29 mouse cellular contexts compared by ENCODE assay signal in the genomic region with DNA sequence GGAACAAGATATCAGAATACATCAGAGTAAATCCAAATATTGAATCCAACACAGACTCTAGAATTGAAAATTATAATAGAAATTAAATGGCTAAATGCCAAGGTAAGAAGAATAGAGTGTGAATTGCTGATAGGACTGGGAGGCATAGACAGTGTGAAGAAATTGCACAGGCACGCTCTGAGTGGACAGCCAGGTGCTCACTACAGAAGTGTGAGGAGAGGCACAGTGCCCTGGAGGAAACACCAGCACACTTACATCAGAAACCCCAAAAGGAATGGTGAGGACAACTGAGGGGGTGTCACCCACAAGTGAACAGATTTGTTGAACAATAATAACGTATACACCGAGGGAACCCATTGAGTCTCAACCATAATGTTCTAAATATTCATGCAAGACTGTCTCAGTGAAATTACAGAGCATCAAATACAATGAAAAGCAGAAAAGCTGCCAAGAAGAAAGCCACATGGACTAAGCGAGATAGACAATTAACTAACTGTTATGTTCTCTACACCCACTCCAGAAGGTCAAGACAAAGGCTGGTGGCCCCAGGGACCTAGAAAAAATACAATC.
"Had no signal": no experiment of that assay in that cellular context is flagged by ENCODE, and none has a peak within 500 bp of the region (broad histone marks: within the 10 kb centered on the region; RNA-seq: fewer than 3 reads in every experiment).

No protein-coding gene starts in this region.

- DNase-seq: gastrocnemius, adult 2 months; gastrocnemius, postnatal 10 days; gastrocnemius, postnatal 25 days; heart, adult 2 months; heart, postnatal 14 days; heart, postnatal 4 days; kidney, adult 11 months; kidney, adult 2 months; kidney, adult 9 months; kidney, postnatal 10 days; kidney, postnatal 25 days; kidney, postnatal 4 days; liver; liver, embryonic 13.5 days; liver, postnatal 0 days had no signal

- ATAC-seq: hindbrain, postnatal 0 days; intestine, embryonic 16.5 days; liver, postnatal 0 days had no signal

- H3K4me3 ChIP-seq: gastrocnemius, adult 2 months; heart, adult 2 months; heart, embryonic 13.5 days; heart, embryonic 15.5 days; hindbrain, embryonic 10.5 days; hindbrain, embryonic 13.5 days; hindbrain, embryonic 15.5 days; layer of hippocampus, adult 2 months; left cerebral cortex, adult 2 months; limb, embryonic 10.5 days; limb, embryonic 12.5 days; liver, embryonic 13.5 days; liver, embryonic 15.5 days had no signal

- H3K27me3 ChIP-seq: heart, embryonic 13.5 days; heart, embryonic 15.5 days; hindbrain, embryonic 13.5 days; hindbrain, embryonic 15.5 days; limb, embryonic 12.5 days; liver, embryonic 13.5 days; liver, embryonic 15.5 days had no signal

- H3K27ac ChIP-seq: gastrocnemius, adult 2 months; heart, adult 2 months; heart, embryonic 13.5 days; heart, embryonic 15.5 days; hindbrain, embryonic 10.5 days; hindbrain, embryonic 13.5 days; hindbrain, embryonic 15.5 days; hindbrain, postnatal 0 days; layer of hippocampus, adult 2 months; left cerebral cortex, adult 2 months; limb, embryonic 10.5 days; limb, embryonic 12.5 days; liver, embryonic 13.5 days; liver, embryonic 15.5 days had no signal

- H3K9ac ChIP-seq: heart, embryonic 13.5 days; heart, embryonic 15.5 days; hindbrain, embryonic 13.5 days; hindbrain, embryonic 15.5 days; limb, embryonic 12.5 days; liver, embryonic 13.5 days; liver, embryonic 15.5 days; liver, postnatal 0 days had no signal

- H3K36me3 ChIP-seq: heart, embryonic 13.5 days; heart, embryonic 15.5 days; hindbrain, embryonic 10.5 days; hindbrain, embryonic 13.5 days; hindbrain, embryonic 15.5 days; limb, embryonic 10.5 days; limb, embryonic 12.5 days; liver, embryonic 13.5 days; liver, embryonic 15.5 days had no signal

- H3K4me2 ChIP-seq: heart, embryonic 11.5 days; heart, embryonic 13.5 days; heart, embryonic 15.5 days; hindbrain, embryonic 13.5 days; hindbrain, embryonic 15.5 days; limb, embryonic 12.5 days; liver, embryonic 11.5 days; liver, embryonic 13.5 days; liver, embryonic 15.5 days had no signal

- H3K9me3 ChIP-seq: heart, embryonic 13.5 days; heart, embryonic 15.5 days; hindbrain, embryonic 10.5 days; hindbrain, embryonic 13.5 days; hindbrain, embryonic 15.5 days; limb, embryonic 10.5 days; limb, embryonic 12.5 days; liver, embryonic 13.5 days; liver, embryonic 15.5 days had no signal

- H3K4me1 ChIP-seq: heart, embryonic 13.5 days; heart, embryonic 15.5 days; hindbrain, embryonic 10.5 days; hindbrain, embryonic 15.5 days; limb, embryonic 10.5 days; limb, embryonic 12.5 days; liver, embryonic 13.5 days; liver, embryonic 15.5 days had no signal
